Comparison of ENCODE assay signal across 8 mouse cellular contexts in the genomic region with DNA sequence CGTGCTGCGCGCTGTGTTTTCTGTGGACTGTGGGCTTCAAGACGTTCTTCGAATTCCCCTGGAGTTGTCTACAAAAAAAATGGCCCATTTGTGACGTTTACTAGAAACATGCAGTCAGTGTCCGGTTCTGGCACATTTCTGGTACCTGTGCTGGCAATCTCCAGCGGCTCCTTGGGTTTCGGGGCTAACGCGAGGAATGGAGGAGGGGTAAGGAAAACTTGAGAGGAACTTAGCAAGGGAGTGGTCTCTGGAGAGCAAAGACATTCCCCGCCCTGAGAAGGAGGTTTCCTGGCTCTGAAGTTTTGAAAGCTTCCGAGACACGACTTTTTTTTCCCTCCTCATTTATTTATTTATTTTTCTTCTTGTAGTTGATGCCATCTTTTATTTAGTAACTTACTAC. TPM values are rescaled to one million over a fixed set of nuclear protein-coding genes. Genes with fewer than 3 reads are reported as not detected.
DNase-seq lines count a peak whose midpoint lies in the region; ATAC-seq and TF ChIP-seq lines count a peak whose summit lies in the region.

No protein-coding gene starts in this region.

- WGBS in liver, postnatal 0 days (ENCODE audit: insufficient replicate concordance): 1% methylated on average over 14 of the region's 14 CpGs

- TF ChIP-seq EP300 in ES-Bruce4 (IDR thresholded peaks at IDR 0.05; ENCODE audit: insufficient read depth, low read depth, low read length): no peak
- TF ChIP-seq EP300 in liver, postnatal 0 days (IDR thresholded peaks at IDR 0.05; ENCODE audit: low read depth): no peak

- peak overlapping the region; percentile 80 for H3K9ac ChIP-seq in ES-Bruce4 (ENCODE audit: low read depth, poor library complexity, severe bottlenecking)
- H3K9ac ChIP-seq in liver, postnatal 0 days (replicated peaks): peak overlapping the region; percentile 38

- H3K4me3 ChIP-seq in erythroblast, embryonic 14.5 days (replicated peaks): peak overlapping the region; percentile 42
- H3K4me3 ChIP-seq in ES-Bruce4 (ENCODE audit: low read depth, low read length): peak overlapping the region; percentile 90
- peak overlapping the region; percentile 51 for H3K4me3 ChIP-seq in liver, postnatal 0 days (ENCODE audit: low read depth, low read length)

- peak overlapping the region; percentile 67 for H3K4me2 ChIP-seq in liver, postnatal 0 days (ENCODE audit: low read depth, low read length)

- no peaks in the 10 kb centered on the region for H3K9me3 ChIP-seq in erythroblast, embryonic 14.5 days (ENCODE audit: control insufficient read depth, low read length)
- no peaks in the 10 kb centered on the region for H3K9me3 ChIP-seq in ES-Bruce4 (replicated peaks; ENCODE audit: control insufficient read depth, insufficient read depth, low read length, poor library complexity, severe bottlenecking)
- H3K9me3 ChIP-seq in liver, postnatal 0 days (ENCODE audit: low read length): no peaks in the 10 kb centered on the region

- ATAC-seq in erythroblast, adult 5-6 weeks (replicated peaks; ENCODE audit: low FRiP score, poor library complexity, severe bottlenecking): no peak
- no peak for ATAC-seq in liver, postnatal 0 days
- ATAC-seq in megakaryocyte, adult 5-6 weeks (ENCODE audit: poor library complexity, severe bottlenecking): no peak

- TF ChIP-seq POLR2A in ES-Bruce4 (IDR thresholded peaks at IDR 0.05; ENCODE audit: insufficient read depth, low read length): no peak

- peaks cover 25% of the 10 kb centered on the region for H3K27me3 ChIP-seq in erythroblast, embryonic 14.5 days (ENCODE audit: control insufficient read depth)
- H3K27me3 ChIP-seq in ES-Bruce4 (ENCODE audit: control insufficient read depth, insufficient read depth, low read length, poor library complexity, severe bottlenecking): peaks cover 10% of the 10 kb centered on the region
- peaks cover 21% of the 10 kb centered on the region for H3K27me3 ChIP-seq in liver, postnatal 0 days (ENCODE audit: insufficient read depth, low read length)

- intact Hi-C loops in left cerebral cortex, postnatal 36 days (cut with DNase I): loop anchor here (10.0 kb wide), 1 partner anchor 251 kb away; no protein-coding TSS in a partner anchor

- H3K36me3 ChIP-seq in erythroblast, embryonic 14.5 days (ENCODE audit: control insufficient read depth): no peaks in the 10 kb centered on the region
- no peaks in the 10 kb centered on the region for H3K36me3 ChIP-seq in ES-Bruce4 (ENCODE audit: control insufficient read depth, insufficient read depth, low read length, poor library complexity, severe bottlenecking)
- no peaks in the 10 kb centered on the region for H3K36me3 ChIP-seq in liver, postnatal 0 days (replicated peaks; ENCODE audit: insufficient read depth, low read length)

- peak; percentile 54 for DNase-seq in forelimb bud, embryonic 11.5 days (ENCODE audit: low read depth, low spot score)
- no peak for DNase-seq in liver, postnatal 0 days
- no peak for DNase-seq in thymus, postnatal 25 days
- DNase-seq in left cerebral cortex, postnatal 36 days (ENCODE audit: low spot score in 2 of 2): no peak

- no peak for TF ChIP-seq CTCF in ES-Bruce4 (IDR thresholded peaks at IDR 0.05; ENCODE audit: low read depth, low read length)
- TF ChIP-seq CTCF in liver, postnatal 0 days (IDR thresholded peaks at IDR 0.05; ENCODE audit: low read depth): no peak

- no peak overlapping the region for H3K27ac ChIP-seq in ES-Bruce4 (ENCODE audit: insufficient read depth, low read length)
- peak overlapping the region; percentile 16; the same call in 1 of the 2 replicates for H3K27ac ChIP-seq in liver, postnatal 0 days (ENCODE audit: low read depth)

- H3K4me1 ChIP-seq in erythroblast, embryonic 14.5 days (ENCODE audit: control insufficient read depth): no peaks in the 10 kb centered on the region
- H3K4me1 ChIP-seq in ES-Bruce4 (ENCODE audit: control insufficient read depth, insufficient read depth, low read length): peaks cover 2% of the 10 kb centered on the region
- H3K4me1 ChIP-seq in liver, postnatal 0 days (ENCODE audit: insufficient read depth): 0 out of 2 replicates have a peak, but pooled peaks cover 8% of the 10 kb centered on the region

RNA-seq across cellular contexts. Expression of gene Fbxl7, which starts 0.4 kb away (rescaled TPM):
- not detected in 2 replicates for polyA plus RNA-seq in erythroblast, embryonic 14.5 days (2012)
- total RNA-seq in erythroblast, adult 5-6 weeks (2015; ENCODE audit: low replicate concordance): not detected in 2 replicates
- not detected in 2 replicates for total RNA-seq in erythroblast, adult 5-6 weeks (2017; ENCODE audit: low replicate concordance)
- 0.75 and 0.91 TPM in 2 replicates for polyA plus RNA-seq in ES-Bruce4 (2011; ENCODE audit: insufficient read depth, insufficient read length, low read depth, missing spikeins)
- 0.95 and 1.0 TPM in 2 replicates for polyA plus RNA-seq in liver, postnatal 0 days (2015; fragmentation: Nextera tagmentation; extraction: Ambion mirVana)
- total RNA-seq in megakaryocyte, adult 5-6 weeks (2015): not detected in 2 replicates
- not detected in 2 replicates for total RNA-seq in megakaryocyte, adult 5-6 weeks (2017)
- 1 to 10 TPM; 1.8 to 2.5 TPM for total RNA-seq in left cerebral cortex, postnatal 36 days (2021)
